Mouse (Mus musculus) kidney, postnatal 4 days (tissue): ENCODE data around the gene Afg1l.

Experiments
- DNase-seq, 2 experiments: peaks; one replicate each; pipeline ENCODE4 v3.0.0; 2021; ENCODE audit warnings: mixed read lengths in 2 of 2

Gene Afg1l

DNA sequence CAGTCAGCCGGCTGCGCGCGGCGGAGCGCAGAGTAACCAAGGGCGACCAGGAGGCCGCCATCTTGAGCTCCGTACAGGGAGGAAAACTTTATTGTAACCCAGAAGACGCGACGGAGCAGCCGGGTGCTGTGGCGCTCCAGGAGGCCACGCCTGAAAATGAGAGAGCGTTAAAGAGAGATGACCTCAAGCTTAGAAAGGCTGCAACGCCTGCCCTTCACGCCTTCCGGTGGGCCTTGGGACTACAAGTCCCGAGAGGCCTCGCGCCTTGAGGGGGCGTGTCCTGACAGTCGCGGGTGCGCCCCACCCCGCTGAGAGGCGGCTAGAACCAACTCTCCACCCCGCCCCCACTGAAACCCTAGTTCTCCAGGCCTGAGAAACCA is at the start of gene Afg1l:
Afg1l (minus strand) TSS at position 225 of the 380 bp plus-strand sequence.
- peak; percentile 97 to 98 for DNase-seq

DNA sequence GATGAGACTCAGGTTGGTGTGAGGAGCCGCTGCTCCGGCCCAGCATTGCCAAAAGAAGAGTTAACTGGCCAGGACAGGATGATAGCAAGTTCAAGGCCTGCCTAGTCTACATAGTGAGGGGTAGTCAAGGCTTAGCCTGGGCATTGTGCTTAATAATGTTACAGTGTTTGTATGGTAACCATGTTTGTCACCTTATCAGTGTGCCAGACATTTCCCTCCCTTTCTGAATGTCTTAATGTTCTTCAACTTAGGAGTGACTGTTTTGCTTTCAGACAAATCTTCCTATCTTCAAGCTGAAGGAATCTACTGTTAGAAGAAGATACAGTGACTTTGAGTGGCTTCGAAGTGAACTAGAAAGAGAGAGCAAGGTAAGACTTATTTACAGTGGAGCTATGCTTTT is 47.3 kb upstream of the Afg1l start:
- DNase-seq, result no peak

DNA sequence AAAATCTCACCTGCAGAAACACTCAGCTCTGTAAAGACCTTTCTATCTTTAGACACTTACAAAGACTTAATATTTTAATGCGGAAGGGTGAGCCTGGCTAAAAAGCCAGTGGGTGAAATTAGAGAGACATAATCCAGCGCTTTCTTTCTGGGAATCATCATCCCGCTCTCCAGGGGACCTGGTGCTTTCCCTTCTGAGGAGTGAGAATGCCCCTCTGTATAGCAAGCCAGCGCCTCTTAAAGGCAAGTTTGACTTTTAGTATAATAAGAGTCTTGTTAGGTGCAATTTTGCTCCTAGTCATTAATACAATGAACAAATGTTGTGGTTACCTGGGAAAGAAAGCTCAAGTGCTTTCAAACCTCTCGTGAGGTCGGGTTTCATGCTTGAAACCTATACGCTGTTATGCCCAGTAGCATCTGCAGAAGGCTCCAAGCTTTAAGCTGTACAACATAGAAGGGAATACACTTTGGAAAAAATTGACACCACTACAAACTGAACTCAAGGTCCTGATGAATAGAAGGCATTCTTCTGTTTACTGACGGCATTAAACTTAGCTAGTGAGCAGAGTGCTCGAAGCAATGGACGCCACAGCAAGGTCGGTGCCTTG is 45.3 kb upstream of the Afg1l start:
- no peak for DNase-seq

DNA sequence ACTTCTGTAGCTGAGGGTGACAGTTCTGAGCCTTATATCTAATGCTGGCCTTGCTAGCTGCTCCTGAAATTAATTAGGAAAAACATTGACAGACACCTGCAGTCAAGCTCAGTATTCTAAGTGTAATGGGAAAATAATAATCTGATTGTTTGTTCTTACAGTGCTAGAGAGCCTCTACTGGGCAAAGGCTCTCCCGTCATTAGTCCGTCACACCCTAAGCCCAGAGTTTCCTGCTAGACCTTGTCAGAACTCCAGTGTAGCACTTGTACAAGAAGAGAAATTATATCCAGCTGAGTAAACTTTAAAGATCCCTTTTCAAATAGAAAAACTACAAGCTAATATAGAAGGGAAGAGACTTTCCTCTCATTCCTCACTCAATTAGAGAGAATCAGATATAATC is 44.5 kb upstream of the Afg1l start:
- DNase-seq, result no peak

DNA sequence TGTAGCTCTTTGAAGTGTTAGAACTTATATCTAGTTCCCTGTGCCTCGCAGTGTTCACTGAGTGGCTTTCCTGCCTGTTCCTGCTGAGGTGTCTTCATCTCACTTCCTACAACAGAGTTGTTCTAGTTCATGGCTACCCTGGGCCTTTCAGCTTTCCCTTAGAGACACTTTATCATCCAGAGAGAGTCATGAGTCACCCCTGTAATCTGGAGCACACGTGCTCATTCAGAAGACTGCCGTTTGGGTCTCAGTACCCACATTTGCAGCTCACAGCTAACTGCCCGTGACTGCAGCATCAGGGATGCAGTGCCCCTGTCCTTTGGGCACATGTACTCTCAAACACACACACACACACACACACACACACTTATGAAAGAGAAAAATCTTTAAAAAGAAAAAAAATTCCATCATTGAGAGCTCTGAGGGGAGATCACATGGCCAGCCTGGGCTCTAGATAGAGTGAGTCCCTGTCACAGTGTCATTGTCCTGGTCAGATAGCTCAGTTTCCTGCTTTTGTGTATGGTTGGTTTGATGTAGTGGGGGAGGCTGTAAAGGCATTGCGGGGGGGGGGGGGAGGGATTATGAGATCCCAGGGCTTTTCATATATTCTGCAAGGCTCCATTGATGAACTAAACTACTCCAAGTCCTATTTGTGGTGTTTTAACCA is 43.1 kb upstream of the Afg1l start:
- no peak for DNase-seq

DNA sequence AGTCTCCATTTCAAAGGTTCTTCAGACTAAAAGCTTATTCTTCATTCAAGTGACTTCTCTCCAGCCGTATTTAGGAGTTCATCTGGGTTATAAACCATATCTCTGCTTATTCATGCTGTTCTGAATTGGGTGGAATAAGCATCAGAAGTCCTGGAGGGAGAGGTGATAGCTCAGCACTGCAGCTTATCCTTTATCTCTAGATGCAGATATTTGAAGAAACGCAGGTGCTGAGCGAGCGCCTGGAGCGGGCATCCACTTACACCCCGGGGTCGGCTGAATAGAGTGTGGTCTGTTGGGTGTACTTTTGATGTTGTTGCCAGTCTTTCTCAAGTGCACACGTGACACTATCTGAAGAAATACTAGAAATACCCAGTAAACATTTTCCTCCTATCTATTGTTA is 40.0 kb upstream of the Afg1l start:
- no peak for DNase-seq

DNA sequence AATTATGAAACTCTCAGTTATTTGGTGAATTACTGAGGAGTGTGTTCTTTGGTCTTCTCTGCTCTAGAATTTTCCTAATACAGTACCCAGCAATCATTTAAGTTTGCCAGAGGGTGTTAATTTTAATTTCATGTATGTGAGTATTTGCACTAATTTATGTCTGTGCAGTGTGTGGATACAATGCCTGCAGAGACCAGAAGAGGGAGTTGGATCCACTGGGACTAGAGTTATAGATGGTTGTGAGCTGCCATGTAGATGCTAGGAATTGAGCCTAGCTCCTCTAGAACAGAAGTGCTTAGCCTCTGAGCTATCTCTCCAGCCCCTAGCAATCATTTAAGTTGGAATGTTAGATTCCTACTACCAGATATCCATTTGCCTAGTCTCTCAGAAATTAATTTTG is 35.8 kb upstream of the Afg1l start:
- DNase-seq, result no peak

DNA sequence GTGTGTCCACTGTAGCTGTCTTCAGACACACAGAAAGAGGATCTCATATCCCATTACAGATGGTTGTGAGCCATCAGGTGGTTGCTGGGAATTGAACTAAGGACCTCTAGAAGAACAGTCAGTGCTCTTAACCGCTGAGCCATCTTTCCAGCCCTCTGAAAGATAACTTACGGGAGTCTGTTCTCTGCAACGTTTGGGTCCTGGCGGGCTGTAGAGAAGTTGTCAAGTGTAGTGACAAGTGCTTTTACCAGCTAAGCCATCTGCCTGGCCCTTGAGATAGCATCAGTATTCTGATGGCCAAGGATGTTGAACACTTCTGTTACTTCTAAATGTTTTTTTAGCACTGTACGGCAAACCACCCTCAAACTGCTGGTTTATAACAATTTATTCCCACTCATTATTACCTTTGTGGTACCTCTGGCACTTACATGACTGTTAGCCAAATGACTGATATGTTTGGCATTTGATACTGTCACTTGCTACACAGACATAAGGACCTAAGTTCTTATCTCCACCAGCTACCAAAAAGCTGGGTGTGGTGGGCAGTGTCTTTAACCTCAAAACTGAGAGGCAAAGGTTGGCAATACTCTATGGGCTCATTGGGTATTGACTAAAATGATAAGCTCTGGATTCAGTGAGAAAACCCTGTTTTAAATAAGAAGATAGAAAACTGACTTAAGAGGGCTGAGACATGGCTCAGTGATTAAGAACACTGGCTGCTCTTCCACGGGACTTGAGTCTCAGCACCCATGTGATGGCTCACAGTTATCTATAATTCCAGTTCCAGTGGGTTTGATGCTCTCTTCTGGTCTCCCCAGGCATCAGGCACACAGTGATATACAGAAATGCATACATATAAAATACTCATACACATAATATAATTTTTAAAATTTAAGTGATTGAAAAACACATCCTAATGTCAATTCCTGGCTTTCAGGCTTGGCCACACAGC is 33.1 kb upstream of the Afg1l start:
- no peak for DNase-seq

DNA sequence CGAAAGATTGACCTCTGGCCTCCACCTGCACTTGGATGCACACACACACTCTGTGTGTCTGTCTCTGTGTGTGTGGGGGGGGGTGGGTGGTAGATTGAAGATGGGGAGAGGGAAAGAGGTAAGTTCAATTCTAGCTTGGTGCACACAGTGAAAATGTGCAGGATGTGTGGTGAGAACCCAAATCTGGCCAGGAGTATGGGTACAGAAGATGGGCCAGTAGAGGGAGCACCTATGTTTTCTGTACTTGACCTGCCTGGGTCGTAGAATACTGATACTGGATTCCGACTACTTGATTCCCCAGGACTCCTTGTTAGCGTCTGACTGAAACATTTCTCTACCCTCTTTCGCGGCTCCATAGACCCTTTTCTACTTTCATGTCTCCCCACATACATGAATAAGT is 31.8 kb upstream of the Afg1l start:
- no peak for DNase-seq

DNA sequence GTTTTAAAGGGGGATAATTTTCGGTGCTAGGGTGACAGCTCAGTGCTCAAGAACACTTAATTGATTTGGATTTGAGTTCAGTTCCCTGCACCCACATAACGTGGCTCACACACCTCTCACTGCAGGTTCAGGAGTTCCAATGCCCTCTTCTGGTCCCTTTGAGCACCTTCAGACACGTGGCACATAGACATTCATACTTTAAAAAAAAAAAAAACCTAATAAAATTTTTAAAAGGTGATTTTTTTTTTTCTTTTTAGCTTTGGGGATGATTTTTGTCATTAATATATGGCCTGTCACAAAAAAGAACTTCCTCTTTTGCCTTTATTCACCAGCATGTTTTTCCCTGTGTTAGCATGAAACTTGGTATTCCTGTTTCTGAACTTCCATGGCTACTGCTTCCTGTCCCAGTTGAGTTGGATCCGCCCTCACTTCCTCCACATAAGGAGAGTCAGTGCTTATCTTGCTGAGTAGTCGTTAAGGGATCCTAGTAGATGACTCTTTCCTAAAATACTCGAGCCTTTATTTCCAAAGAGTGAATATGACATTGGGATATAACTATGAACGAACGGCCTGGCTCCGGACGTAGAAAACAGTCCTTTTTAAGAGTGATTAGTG is 25.8 kb upstream of the Afg1l start:
- no peak for DNase-seq

DNA sequence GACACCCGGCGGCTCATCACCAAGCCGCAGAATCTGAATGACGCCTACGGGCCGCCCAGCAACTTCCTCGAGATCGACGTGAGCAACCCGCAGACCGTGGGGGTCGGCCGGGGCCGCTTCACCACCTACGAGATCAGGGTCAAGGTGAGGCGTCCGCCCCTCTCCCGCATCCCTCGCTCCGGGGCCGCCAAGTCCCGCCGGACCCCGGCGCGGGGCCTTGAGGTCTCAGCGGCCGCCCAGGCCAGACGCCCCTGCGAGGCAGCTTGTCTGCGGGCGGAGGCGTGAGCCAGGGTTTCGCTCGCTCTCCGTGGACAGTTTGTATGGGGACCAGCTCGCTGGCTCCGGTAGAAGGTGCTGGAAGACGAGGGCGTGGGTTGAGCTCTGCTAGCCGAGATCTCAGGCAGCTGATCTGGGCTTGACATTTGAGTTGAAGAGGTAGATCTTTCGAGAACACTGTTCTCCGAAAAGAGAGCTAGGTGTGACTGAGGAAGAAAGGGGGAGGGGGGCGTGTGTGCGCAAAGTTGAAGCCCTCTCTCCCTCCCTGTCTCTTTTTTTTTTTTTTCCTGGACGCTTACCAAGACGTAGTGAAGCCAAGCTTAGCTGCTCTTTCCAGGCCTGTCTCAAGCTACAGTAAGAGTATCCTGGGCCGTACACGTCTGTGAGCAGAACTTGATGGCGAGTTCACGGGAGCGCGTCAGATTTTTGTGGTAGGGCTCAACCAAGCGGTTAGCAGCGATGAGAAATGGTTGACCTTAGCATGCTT is 24.2 kb upstream of the Afg1l start:
- peak; percentile 69 to 83 for DNase-seq

DNA sequence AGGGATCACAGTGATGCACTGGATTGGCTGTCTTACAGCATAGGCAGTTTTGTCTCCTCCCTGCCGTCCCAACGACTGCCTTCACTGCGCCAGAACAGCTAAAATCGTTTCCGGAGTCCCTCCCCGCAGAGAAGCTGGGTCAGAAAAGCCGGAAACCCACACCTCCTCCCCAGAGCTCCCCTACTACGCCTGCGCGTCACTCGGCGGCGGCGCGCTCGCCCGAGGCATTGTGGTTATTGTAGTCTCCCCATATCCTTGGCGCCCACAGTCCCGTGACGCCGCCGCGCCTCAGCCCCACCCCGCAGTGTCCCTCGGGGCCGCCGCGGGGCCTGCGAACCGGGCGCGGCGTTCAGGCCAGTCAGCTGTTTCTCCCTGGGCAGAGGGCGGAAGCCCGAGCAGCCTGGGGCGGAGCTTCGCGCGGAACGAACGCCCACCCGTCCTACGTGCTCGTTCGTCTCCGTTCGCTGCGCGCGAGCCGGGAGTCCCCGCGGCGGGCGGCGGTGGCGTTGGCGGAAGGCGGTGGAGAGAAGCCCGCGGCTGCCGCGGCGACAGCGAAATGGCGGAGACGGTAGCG is 23.5 kb upstream of the Afg1l start, which contains the start of gene Snx3:
Snx3 (plus strand) TSS at position 256 of the 574 bp plus-strand sequence.
- DNase-seq, result peak; percentile 94 to 97

DNA sequence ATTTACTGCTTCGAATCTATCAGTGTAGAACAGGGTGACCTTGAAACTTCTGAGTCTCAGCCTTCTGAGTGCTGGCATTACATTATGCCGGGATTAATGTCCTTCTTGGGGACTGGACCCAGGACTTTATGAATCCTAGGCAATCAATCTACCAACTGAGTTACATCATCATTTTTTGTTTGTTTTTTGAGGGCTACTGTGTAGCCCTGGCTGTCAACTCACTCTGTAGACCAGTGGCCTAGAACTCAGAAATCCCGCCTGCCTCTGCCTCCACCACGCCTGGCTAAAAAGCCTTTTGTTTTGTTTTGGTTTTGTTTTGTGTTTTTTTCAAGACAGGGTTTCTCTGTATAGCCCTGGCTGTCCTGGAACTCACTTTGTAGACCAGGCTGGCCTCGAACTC is 22.8 kb upstream of the Afg1l start:
- DNase-seq, result no peak

DNA sequence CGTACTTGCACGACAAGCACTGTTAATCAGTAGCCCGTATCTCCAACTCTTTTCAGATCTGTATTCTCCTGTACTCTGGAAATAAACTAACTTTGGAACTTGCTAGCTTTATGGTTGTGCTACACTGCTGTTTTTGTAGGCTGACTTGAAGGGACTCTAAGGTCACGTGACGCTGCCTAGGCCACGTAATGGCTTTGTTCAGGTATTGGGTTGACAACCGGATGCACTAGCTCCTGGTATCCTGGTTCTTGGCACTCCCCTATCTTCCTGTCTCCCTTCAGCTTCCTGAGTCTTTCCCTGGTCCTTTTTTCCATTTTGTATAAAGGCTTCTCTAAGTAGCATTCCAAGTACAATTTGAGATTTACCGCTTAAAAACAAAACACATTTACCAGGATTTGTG is 22.2 kb upstream of the Afg1l start:
- peak in 1 of 2 experiments; percentile 35 for DNase-seq

DNA sequence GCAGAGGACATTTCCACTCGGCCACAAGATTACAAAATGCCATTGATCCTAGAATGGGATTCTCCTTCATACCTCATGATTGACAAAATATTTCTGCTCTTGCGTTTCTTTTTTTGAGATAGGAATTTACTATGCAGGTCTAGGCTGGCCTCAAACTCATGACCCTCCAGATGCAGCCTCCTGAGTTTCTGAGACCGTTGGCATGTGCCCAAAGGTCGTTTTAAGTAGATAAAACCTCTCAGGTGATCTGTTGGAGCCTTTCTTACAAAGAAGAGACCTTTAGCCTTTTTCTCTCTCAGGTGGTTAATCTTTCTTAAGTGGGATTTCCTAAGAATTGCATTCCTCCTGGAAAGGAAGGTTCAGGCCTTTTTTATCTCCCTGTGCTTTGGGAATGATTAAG is 14.6 kb upstream of the Afg1l start:
- DNase-seq, result no peak

DNA sequence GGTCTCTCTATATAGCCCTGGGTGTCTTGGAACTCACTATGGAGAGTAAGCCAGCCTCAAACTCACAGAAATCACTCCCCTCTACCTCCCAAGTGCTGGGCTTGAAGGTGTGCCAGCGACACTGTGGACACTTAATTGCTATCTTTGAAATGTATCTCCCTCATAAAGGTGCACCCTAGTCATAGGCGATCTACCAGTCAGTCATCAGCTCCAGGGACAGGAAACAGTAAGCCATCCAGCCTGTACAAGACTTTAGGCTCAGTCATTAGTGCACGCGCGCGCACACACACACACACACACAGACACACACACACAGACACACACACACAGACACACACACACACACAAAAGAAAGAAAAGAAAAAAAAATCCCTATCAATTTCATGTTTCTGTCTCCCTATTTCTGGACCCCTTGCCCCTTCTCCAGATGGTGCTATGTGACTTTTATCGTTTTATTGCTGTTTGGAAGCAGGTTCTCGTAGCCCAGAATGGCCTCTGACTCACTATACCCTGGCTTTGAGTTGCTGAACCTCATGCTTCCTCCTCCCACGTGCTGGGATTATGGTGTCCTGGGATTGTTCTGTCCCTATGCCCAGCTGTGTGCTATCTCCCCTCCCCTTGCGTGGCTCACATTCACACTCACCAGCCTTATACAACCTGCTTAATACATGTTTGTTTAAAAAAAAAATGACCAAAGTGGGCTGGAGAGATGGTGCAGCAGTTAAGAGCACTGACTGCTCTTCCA is 13.8 kb upstream of the Afg1l start:
- no peak for DNase-seq

DNA sequence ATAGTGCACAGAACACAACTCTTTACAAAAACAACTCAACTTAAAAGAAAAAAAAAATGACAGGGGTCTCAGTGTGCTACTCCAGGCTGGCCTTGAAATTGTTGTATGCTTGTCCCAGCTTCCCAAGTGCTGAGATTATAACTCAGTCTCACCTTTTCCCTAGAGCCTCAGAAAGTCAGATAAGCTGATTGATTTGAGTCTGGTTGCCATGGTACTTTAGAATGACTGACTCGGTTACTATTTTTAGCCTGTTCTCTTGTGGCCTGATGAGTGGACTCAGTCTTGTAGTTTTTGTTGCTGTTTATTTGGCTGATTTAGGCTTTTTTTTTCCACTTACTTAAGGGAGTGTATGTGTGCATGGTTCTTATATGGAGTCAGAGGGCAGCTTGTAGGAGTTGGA is 12.8 kb upstream of the Afg1l start:
- no peak for DNase-seq

DNA sequence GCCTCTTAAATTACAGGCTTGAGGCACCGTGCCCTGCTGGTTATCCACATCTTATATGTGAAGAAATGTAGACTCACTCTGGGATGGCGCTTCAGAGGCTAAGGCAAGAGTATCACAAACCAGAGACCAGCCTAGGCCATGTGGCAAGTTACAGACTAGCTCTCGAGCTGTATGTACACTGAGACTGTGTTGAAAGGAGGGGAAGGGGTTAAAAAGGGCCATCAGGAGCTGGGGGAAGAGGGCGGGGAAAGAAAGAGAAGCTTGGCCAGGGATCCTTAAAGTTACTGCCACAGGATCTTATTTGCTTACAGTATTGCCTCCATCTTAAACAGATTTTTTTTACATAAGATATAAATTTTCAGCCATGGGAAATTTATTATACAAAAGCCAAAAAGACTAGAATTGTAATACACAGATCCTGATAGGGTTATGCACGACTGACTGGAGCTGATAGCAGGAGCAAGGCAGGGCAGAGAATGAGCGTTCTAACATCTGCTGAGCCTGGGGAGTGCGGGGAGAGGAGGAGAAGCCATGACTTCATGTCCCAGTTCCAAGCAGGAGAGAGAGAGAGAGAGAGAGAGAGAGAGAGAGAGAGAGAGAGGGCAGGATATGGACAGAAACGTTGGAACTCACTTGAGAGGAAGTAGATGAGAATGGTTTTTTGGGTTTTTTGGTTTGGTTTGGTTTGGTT is 10.4 kb upstream of the Afg1l start:
- DNase-seq, result no peak

DNA sequence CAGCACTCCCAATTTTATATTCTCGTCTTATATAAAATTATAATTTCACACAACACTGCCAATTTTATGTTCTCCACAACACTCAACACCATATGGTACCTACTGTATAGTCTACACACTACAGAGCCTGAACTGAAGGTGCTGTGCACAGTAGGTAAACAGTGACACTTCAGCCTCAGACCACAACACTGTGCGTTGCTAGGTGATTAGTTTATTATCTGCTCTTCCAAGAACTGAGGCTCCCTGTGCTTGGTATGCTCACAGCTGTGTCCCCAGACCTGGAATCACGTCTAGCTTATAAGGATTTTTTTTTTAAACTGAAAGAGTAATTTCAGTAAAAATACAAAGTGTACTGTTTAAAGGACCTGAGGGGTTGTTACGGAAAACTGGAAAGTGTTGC is 2.4 kb upstream of the Afg1l start:
- DNase-seq, result no peak

DNA sequence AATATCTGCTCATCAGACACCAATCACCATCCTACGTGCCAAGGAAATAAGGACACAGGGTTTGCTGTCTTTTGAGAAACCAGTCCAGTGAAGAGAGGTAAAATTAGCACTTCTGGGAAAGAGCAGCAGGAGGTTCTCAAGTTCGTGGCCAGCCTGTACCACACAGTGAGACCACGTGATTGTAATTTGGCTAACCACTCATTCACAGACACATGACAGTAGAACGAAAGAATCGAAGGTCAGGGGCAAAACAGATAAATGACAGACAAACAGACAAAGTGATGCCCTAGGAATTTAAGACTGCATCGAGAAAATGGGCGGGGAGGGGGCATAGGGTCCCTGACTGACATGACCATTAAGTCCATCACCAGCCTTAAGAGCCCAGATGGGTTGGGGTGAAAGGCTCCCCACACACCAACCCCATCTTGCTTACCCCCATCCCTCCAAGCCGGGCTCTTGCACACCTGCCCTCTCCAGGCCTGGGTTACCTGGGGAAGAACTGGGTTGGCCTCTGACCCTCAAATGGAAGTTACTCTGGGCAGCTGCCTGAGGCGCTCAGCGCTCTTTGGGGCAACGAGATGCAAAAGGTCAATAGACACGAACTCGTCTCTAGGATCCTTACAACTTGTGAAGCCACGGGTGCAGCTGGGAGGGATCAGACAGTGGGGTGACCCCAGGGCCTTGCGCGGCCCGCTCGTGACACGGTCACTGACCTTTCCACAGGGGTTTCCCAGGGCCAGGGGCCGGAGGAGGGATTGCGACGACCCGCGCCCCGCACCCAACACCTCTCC is 620 bp downstream of the Afg1l start:
- peak in 1 of 2 experiments; percentile 17 for DNase-seq
